Mouse (Mus musculus) megakaryocyte, embryonic 14.5 days (primary cell): ENCODE measurements around the gene Arhgef38. TPM values are rescaled to one million over a fixed set of nuclear protein-coding genes. Genes with fewer than 3 reads are reported as not detected.

Experiments
- H3K27me3 ChIP-seq: replicated peaks from 2 replicates; pipeline ENCODE3; 2012; ENCODE audit warnings: inconsistent platforms
- H3K36me3 ChIP-seq: replicated peaks from 2 replicates; pipeline ENCODE3; 2012; ENCODE audit warnings: low read length, inconsistent platforms, mixed read lengths
- H3K4me1 ChIP-seq: 2 replicates; pipeline ENCODE4 v1.6.1; 2012; ENCODE audit warnings: inconsistent platforms
- H3K4me3 ChIP-seq: replicated peaks from 2 replicates; pipeline ENCODE3; 2012; ENCODE audit warnings: moderate library complexity, mild to moderate bottlenecking, inconsistent platforms
- H3K9me3 ChIP-seq: 2 replicates; pipeline ENCODE4 v1.6.1; 2012; ENCODE audit warnings: inconsistent platforms
- FLI1 ChIP-seq: IDR thresholded peaks from 2 replicates; pipeline ENCODE4 v1.6.1; 2012; ENCODE audit warnings: low read length, inconsistent platforms, mixed read lengths
- GATA1 ChIP-seq: IDR thresholded peaks from 3 replicates; pipeline ENCODE4 v1.6.1; 2012; ENCODE audit warnings: mixed read lengths, low read length, inconsistent platforms, borderline replicate concordance
- polyA plus RNA-seq: library from polyadenylated mRNA; stranded (reverse); fragments of >175 nt; gene quantifications from 2 replicates; pipeline ENCODE4 v1.2.3, GENCODE M21; 2012; ENCODE audit warnings: low replicate concordance; ENCODE audit not compliant: insufficient read depth

Gene Arhgef38
- polyA plus RNA-seq, 1 experiment = not detected

DNA sequence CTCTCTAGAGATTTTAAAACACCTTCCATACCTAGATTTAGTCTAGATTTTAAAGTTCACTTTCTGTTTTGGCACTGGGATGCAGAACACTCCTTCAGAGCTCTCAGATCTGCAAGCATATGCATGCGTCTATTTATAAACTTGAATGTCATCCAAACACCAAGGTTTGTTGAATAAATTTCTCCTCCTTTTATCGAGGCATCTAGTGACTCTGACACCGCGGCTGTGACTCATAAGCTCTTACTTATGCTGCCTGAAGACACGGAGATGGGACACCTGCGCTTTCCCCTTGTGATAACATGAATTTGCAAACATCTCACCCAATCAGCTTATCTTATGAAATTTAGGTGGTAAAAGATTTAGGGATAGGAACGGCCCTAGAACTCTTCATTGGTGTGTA is 65.0 kb downstream of the Arhgef38 start:
- no peaks in the 10 kb centered on the region for H3K36me3 ChIP-seq
- H3K27me3 ChIP-seq = peaks cover 1% of the 10 kb centered on the region
- H3K9me3 ChIP-seq = no peaks in the 10 kb centered on the region
- TF ChIP-seq FLI1 = no peak
- no peak for TF ChIP-seq GATA1
- no peak overlapping the region for H3K4me3 ChIP-seq
- H3K4me1 ChIP-seq = no peaks in the 10 kb centered on the region

DNA sequence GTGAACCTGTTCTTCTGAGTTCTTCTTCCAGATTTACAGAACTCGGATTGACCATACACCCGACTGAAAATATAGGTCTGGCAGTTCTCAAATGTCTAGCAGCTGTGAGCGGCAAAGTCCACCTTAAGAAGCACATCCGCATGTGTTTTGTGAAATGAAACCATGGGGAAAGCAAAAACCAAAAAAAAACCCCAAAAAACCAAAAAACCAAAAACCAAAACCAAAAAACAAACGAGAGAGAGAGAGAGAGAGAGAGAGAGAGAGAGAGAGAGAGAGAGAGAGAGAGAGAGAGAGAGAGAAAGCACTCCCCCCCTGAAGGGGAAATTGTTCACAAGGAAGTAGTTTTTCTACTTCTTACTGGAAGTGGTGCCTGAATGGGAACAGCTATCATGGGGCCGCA is 67.2 kb downstream of the Arhgef38 start:
- Histone ChIP-seq H3K9me3 (no peaks in the 10 kb centered on the region), H3K4me3 (no peak overlapping the region), H3K4me1 (no peaks in the 10 kb centered on the region), H3K27me3 (peaks cover 1% of the 10 kb centered on the region), H3K36me3 (no peaks in the 10 kb centered on the region)
- no peak for TF ChIP-seq FLI1
- no peak for TF ChIP-seq GATA1

DNA sequence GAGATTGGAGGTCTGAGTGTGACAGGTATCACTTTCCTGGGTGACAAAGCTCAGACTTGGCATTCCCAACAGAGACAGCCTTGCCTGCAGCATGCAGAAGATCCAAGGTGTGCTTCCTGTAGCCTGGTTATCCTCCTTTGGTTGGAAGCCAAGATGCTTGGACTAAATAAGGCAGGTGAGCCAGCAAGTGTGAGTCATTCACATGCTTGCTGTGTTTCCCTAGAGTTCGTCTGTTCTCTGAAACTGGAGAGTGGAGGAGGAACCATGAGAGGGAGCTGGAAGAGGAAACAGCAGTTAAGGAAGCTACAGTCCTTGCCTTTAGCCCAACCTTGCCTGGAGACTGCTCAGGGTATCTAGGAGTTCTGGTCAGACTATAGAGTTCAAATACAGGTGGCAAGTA is 69.6 kb downstream of the Arhgef38 start:
- no peak for TF ChIP-seq GATA1
- TF ChIP-seq FLI1 = no peak

DNA sequence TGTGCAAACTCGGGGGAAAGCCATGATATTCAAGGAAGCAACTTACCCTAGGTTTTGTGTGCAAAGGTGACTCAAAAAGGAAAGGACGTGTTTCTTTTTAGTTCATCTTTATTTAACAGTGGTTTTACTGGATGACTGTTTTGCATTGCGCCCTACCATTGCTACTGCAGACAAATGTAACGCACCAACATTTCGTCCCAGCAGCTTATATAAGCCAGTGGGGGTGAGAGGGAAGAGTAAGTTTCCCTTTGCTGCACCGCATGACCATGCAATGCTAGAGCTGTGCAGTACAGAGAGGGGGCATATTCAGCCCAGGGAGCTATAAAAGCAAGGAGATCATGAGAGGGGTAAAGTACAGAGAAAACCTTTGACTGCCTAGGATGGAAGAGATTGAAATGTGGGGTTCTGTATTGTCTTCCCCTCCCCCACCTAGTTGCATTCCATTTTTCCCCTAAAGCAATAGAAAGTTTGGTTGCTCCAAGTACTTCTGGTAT is 70.8 kb downstream of the Arhgef38 start:
- H3K9me3 ChIP-seq = no peaks in the 10 kb centered on the region
- H3K36me3 ChIP-seq = no peaks in the 10 kb centered on the region
- H3K4me1 ChIP-seq = no peaks in the 10 kb centered on the region
- H3K27me3 ChIP-seq = peaks cover 1% of the 10 kb centered on the region
- no peak overlapping the region for H3K4me3 ChIP-seq
- TF ChIP-seq FLI1 = no peak
- no peak for TF ChIP-seq GATA1

More for the DNA sequence above, 69.6 kb downstream of the Arhgef38 start:
- H3K36me3 ChIP-seq = no peaks in the 10 kb centered on the region
- H3K9me3 ChIP-seq = no peaks in the 10 kb centered on the region
- no peak overlapping the region for H3K4me3 ChIP-seq
- peaks cover 1% of the 10 kb centered on the region for H3K27me3 ChIP-seq
- no peaks in the 10 kb centered on the region for H3K4me1 ChIP-seq

DNA sequence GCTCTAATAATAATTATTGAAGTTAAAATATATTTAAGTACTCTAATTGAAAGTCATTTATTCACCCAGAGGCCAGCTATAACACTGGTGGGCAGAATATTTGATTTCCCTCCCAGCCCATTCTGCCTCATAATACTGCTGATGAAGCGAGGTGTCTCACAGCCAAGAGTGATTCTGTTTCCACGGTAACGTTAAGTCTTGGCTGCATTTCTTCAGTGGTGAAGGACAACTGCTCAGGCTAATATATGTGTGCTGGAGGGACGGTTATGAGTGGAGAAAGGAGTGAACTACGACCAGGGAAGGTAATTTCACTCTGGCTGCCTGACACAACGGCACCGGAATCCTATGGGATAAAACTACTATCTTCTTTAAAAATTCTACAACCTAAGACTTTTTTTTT is 71.6 kb downstream of the Arhgef38 start:
- H3K4me1 ChIP-seq = no peaks in the 10 kb centered on the region
- TF ChIP-seq GATA1 (no peak), FLI1 (no peak)
- H3K36me3 ChIP-seq = no peaks in the 10 kb centered on the region

DNA sequence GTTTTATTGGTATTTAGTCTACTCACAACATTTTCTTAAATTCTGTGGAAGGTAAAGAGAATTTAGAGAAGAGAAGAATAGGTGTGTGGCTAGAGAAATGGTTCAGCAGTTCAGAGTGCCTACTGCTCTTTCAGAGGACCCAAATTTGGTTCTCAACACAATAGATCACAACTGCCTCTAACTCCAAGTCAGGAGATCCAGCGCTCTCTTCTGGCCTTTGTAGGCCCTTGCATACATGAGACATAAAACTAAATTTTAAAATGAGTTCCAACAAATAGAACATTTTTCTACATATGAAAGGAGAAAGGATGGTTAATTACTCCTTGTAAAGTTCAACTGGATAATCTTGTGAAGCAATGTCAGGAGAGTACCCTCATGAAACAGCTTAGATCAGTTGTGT is 73.3 kb downstream of the Arhgef38 start:
- H3K27me3 ChIP-seq = peaks cover 1% of the 10 kb centered on the region
- H3K4me1 ChIP-seq = no peaks in the 10 kb centered on the region
- H3K4me3 ChIP-seq = no peak overlapping the region
- no peaks in the 10 kb centered on the region for H3K9me3 ChIP-seq
- TF ChIP-seq FLI1 = no peak
- TF ChIP-seq GATA1 = no peak
- no peaks in the 10 kb centered on the region for H3K36me3 ChIP-seq

More for the DNA sequence above, 71.6 kb downstream of the Arhgef38 start:
- no peak overlapping the region for H3K4me3 ChIP-seq
- H3K27me3 ChIP-seq = peaks cover 1% of the 10 kb centered on the region
- H3K9me3 ChIP-seq = no peaks in the 10 kb centered on the region

DNA sequence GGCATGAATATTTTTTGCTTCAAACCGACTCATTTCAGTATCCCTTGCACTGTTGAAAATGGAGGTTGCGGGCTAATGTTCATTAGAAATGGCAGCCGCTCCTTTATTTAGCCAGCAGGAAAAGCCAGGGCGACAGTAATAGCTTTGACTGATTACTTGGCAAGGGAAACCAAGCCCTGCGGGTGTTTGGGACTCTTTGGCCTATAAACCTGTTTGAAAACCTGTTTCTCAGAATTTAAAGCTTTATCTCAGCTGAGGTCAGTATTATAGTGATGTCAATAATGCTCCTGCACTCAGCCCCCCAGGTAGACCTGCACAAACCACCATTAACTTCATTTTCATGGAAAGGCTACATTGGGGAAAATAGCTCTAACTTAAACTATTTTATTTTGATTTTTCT is 76.5 kb downstream of the Arhgef38 start:
- TF ChIP-seq FLI1 (no peak), GATA1 (no peak)
- H3K4me1 ChIP-seq = no peaks in the 10 kb centered on the region
- H3K27me3 ChIP-seq = no peaks in the 10 kb centered on the region
- no peak overlapping the region for H3K4me3 ChIP-seq
- H3K9me3 ChIP-seq = no peaks in the 10 kb centered on the region
- no peaks in the 10 kb centered on the region for H3K36me3 ChIP-seq

DNA sequence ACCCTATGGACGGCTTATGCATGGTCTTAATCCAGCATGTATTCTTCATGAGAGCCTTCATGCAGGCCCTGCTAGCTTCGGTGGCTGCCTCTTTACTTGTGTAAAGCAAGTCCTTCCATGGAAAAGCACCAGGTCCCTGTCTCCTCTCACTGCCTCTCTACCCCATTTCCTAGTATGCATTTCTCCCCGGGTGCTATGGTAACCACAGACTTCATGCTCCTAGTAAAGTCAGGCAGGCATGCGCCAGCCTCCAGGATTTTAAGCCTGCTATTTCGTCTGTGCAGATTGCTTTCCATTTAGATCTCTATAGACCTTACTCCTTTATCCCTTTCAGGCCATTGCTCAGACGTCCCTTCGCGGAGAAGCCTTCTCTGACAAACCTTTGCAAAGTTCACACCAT is 80.1 kb downstream of the Arhgef38 start:
- TF ChIP-seq FLI1 (no peak), GATA1 (no peak)
- no peaks in the 10 kb centered on the region for H3K36me3 ChIP-seq
- no peaks in the 10 kb centered on the region for H3K9me3 ChIP-seq
- H3K27me3 ChIP-seq = no peaks in the 10 kb centered on the region
- H3K4me3 ChIP-seq = no peak overlapping the region
- no peaks in the 10 kb centered on the region for H3K4me1 ChIP-seq

DNA sequence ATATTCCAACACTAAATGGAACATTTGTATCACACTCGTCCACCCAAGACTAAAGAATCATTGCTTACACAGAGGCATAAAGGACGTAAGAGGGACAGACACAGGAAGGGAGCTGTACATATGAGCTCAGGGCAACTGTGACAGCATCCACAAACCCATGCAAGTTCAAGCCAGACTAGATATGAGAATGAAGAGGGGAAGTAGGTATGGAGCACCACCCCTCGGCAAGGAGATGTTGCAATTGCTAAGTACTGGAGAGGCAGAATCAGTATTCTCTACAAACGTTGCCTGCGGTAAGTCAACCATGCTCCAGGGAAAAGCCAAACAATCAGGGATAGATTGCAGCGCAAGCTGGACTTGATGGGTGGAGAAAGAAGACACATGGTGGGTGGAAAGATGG is 81.1 kb downstream of the Arhgef38 start:
- Histone ChIP-seq H3K4me3 (no peak overlapping the region), H3K27me3 (no peaks in the 10 kb centered on the region), H3K36me3 (no peaks in the 10 kb centered on the region), H3K4me1 (no peaks in the 10 kb centered on the region), H3K9me3 (no peaks in the 10 kb centered on the region)
- TF ChIP-seq GATA1 = no peak
- no peak for TF ChIP-seq FLI1

DNA sequence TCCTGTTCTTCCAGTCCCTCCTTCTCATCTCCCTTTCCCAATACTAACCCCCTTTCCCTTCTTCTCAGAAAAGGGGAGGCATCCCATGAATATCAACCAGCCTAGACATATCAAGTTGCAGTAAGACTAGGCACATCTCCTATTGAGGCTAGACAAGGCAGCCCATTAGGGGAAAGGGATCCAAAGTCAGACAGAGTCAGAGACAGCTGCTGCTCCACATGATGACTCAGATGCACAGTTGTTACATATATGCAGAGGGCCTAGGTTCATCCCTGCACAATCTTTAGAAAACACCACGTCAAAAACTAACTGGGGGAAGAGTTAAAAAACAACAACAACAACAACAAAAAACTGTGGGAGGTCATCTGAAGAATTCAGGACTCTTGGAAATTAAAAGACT is 81.9 kb downstream of the Arhgef38 start:
- no peaks in the 10 kb centered on the region for H3K4me1 ChIP-seq
- no peak for TF ChIP-seq GATA1
- H3K9me3 ChIP-seq = no peaks in the 10 kb centered on the region
- H3K27me3 ChIP-seq = no peaks in the 10 kb centered on the region
- H3K4me3 ChIP-seq = no peak overlapping the region
- H3K36me3 ChIP-seq = no peaks in the 10 kb centered on the region

DNA sequence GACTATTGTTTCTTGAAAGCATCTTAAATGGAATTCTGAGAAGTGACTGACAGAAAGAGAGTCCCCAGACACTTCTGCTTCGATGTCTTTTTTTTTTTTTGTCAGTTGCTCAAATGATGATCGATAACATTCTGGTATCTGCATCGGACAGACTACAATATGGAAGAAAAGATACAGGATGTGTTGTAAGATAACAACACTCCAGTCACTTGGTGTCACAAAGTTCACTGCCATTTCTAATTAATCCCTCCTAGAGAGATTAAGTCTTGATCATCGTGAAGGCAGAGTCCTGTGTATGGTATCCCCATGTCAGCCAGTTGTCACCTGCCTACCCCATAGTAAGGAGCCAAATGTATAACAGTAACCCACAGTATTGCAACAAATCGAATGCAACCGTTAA is 83.1 kb downstream of the Arhgef38 start:
- TF ChIP-seq GATA1 (no peak), FLI1 (no peak)
- H3K4me1 ChIP-seq = no peaks in the 10 kb centered on the region
- no peak overlapping the region for H3K4me3 ChIP-seq
- no peaks in the 10 kb centered on the region for H3K9me3 ChIP-seq
- no peaks in the 10 kb centered on the region for H3K36me3 ChIP-seq
- H3K27me3 ChIP-seq = no peaks in the 10 kb centered on the region
